Mouse (Mus musculus): ENCODE measurements around the gene Pard3b. TPM values are rescaled to one million over a fixed set of nuclear protein-coding genes. Genes with fewer than 3 reads are reported as not detected.

Pard3b gene
- polyA plus RNA-seq, 1 experiment from 2014 or later = 13.8 TPM

GRCm38 (mm10) chr1:61771213-61771612, 132.6 kb downstream of the Pard3b start:
- Histone ChIP-seq H3K27ac (replicated peaks) (no peak overlapping the region), H3K9ac (ENCODE audit: low read length) (no peak overlapping the region), H3K27me3 (ENCODE audit: control insufficient read depth, insufficient read depth, low read length) (no peaks in the 10 kb centered on the region), H3K4me1 (replicated peaks; ENCODE audit: control insufficient read depth, insufficient read depth) (no peaks in the 10 kb centered on the region), H3K4me3 (ENCODE audit: low read depth, low read length) (no peak overlapping the region), H3K36me3 (ENCODE audit: control insufficient read depth, insufficient read depth, low read length) (no peaks in the 10 kb centered on the region), H3K9me3 (ENCODE audit: control insufficient read depth, low read length) (no peaks in the 10 kb centered on the region), H3K4me2 (replicated peaks; ENCODE audit: low read depth) (no peak overlapping the region)
- DNase-seq (ENCODE audit: low spot score) (peak; percentile 73), ATAC-seq (ENCODE audit: low FRiP score, low TSS enrichment) (peak; percentile 63; the same call in 1 of the 2 replicates)
- TF ChIP-seq EP300 (optimal IDR thresholded peaks at IDR 0.05) (no peak), CTCF (IDR thresholded peaks at IDR 0.05; ENCODE audit: low read depth) (peak; percentile 95)

GRCm38 (mm10) chr1:61778731-61779130, 140.1 kb downstream of the Pard3b start:
- Histone ChIP-seq H3K36me3 (ENCODE audit: control insufficient read depth, insufficient read depth, low read length) (no peaks in the 10 kb centered on the region), H3K27me3 (ENCODE audit: control insufficient read depth, insufficient read depth, low read length) (no peaks in the 10 kb centered on the region), H3K4me2 (replicated peaks; ENCODE audit: low read depth) (no peak overlapping the region), H3K9ac (ENCODE audit: low read length) (no peak overlapping the region), H3K4me3 (ENCODE audit: low read depth, low read length) (no peak overlapping the region), H3K9me3 (ENCODE audit: control insufficient read depth, low read length) (no peaks in the 10 kb centered on the region), H3K4me1 (replicated peaks; ENCODE audit: control insufficient read depth, insufficient read depth) (no peaks in the 10 kb centered on the region), H3K27ac (replicated peaks) (no peak overlapping the region)
- TF ChIP-seq CTCF (IDR thresholded peaks at IDR 0.05; ENCODE audit: low read depth) (no peak), EP300 (optimal IDR thresholded peaks at IDR 0.05) (no peak)
- DNase-seq (ENCODE audit: low spot score) = no peak
- no peak for ATAC-seq (ENCODE audit: low FRiP score, low TSS enrichment)

GRCm38 (mm10) chr1:61779906-61780305, 141.3 kb downstream of the Pard3b start:
- ATAC-seq (ENCODE audit: low FRiP score, low TSS enrichment) (peak; percentile 75), DNase-seq (ENCODE audit: low spot score) (peak; percentile 64)
- TF ChIP-seq CTCF (IDR thresholded peaks at IDR 0.05; ENCODE audit: low read depth) (0 out of 2 replicates have a peak, but pooled peaks have one; percentile 3), EP300 (optimal IDR thresholded peaks at IDR 0.05) (no peak)
- Histone ChIP-seq H3K9ac (ENCODE audit: low read length) (no peak overlapping the region), H3K4me2 (replicated peaks; ENCODE audit: low read depth) (no peak overlapping the region), H3K36me3 (ENCODE audit: control insufficient read depth, insufficient read depth, low read length) (no peaks in the 10 kb centered on the region), H3K4me1 (replicated peaks; ENCODE audit: control insufficient read depth, insufficient read depth) (no peaks in the 10 kb centered on the region), H3K27me3 (ENCODE audit: control insufficient read depth, insufficient read depth, low read length) (no peaks in the 10 kb centered on the region), H3K27ac (replicated peaks) (no peak overlapping the region), H3K9me3 (ENCODE audit: control insufficient read depth, low read length) (no peaks in the 10 kb centered on the region), H3K4me3 (ENCODE audit: low read depth, low read length) (no peak overlapping the region)
- 4% methylated on average over 5 of the region's 5 CpGs for WGBS

- H3K36me3 ChIP-seq (ENCODE audit: control insufficient read depth, insufficient read depth, low read length) = no peaks in the 10 kb centered on the region
- 79% methylated on average over 5 of the region's 5 CpGs for WGBS
- no peak overlapping the region for H3K9ac ChIP-seq (ENCODE audit: low read length)
- DNase-seq (ENCODE audit: low spot score) (no peak), ATAC-seq (ENCODE audit: low FRiP score, low TSS enrichment) (no peak)
- H3K4me1 ChIP-seq (replicated peaks; ENCODE audit: control insufficient read depth, insufficient read depth) = no peaks in the 10 kb centered on the region
- no peak overlapping the region for H3K27ac ChIP-seq (replicated peaks)
- TF ChIP-seq EP300 (optimal IDR thresholded peaks at IDR 0.05) (no peak), CTCF (IDR thresholded peaks at IDR 0.05; ENCODE audit: low read depth) (no peak)
- no peaks in the 10 kb centered on the region for H3K27me3 ChIP-seq (ENCODE audit: control insufficient read depth, insufficient read depth, low read length)
- H3K9me3 ChIP-seq (ENCODE audit: control insufficient read depth, low read length) = no peaks in the 10 kb centered on the region
- no peak overlapping the region for H3K4me2 ChIP-seq (replicated peaks; ENCODE audit: low read depth)
- no peak overlapping the region for H3K4me3 ChIP-seq (ENCODE audit: low read depth, low read length)
Observed at GRCm38 (mm10) chr1:61796296-61796695, 157.7 kb downstream of the Pard3b start.

GRCm38 (mm10) chr1:61820213-61820612, 181.6 kb downstream of the Pard3b start:
- ATAC-seq (ENCODE audit: low FRiP score, low TSS enrichment) = no peak
- Histone ChIP-seq H3K27ac (replicated peaks) (no peak overlapping the region), H3K4me3 (ENCODE audit: low read depth, low read length) (no peak overlapping the region), H3K4me1 (replicated peaks; ENCODE audit: control insufficient read depth, insufficient read depth) (no peaks in the 10 kb centered on the region), H3K9ac (ENCODE audit: low read length) (no peak overlapping the region), H3K27me3 (ENCODE audit: control insufficient read depth, insufficient read depth, low read length) (no peaks in the 10 kb centered on the region), H3K4me2 (replicated peaks; ENCODE audit: low read depth) (no peak overlapping the region), H3K36me3 (ENCODE audit: control insufficient read depth, insufficient read depth, low read length) (no peaks in the 10 kb centered on the region), H3K9me3 (ENCODE audit: control insufficient read depth, low read length) (no peaks in the 10 kb centered on the region)
- no peak for TF ChIP-seq EP300 (optimal IDR thresholded peaks at IDR 0.05)
- TF ChIP-seq CTCF (IDR thresholded peaks at IDR 0.05; ENCODE audit: low read depth) = no peak
- 19% methylated on average over 1 of the region's 1 CpGs for WGBS
- peak; percentile 18 for DNase-seq (ENCODE audit: low spot score)

GRCm38 (mm10) chr1:61825560-61826191, 187.1 kb downstream of the Pard3b start:
- ATAC-seq (ENCODE audit: low FRiP score, low TSS enrichment) = no peak
- DNase-seq (ENCODE audit: low spot score) = no peak
- H3K27ac ChIP-seq (replicated peaks) = no peak overlapping the region
- H3K9ac ChIP-seq (ENCODE audit: low read length) = no peak overlapping the region
- no peaks in the 10 kb centered on the region for H3K9me3 ChIP-seq (ENCODE audit: control insufficient read depth, low read length)
- WGBS = 89% methylated on average over 3 of the region's 3 CpGs
- H3K36me3 ChIP-seq (ENCODE audit: control insufficient read depth, insufficient read depth, low read length) = no peaks in the 10 kb centered on the region
- no peaks in the 10 kb centered on the region for H3K4me1 ChIP-seq (replicated peaks; ENCODE audit: control insufficient read depth, insufficient read depth)
- no peak overlapping the region for H3K4me2 ChIP-seq (replicated peaks; ENCODE audit: low read depth)
- no peak for TF ChIP-seq CTCF (IDR thresholded peaks at IDR 0.05; ENCODE audit: low read depth)
- TF ChIP-seq EP300 (optimal IDR thresholded peaks at IDR 0.05) = no peak
- no peak overlapping the region for H3K4me3 ChIP-seq (ENCODE audit: low read depth, low read length)
- no peaks in the 10 kb centered on the region for H3K27me3 ChIP-seq (ENCODE audit: control insufficient read depth, insufficient read depth, low read length)
